Mouse (Mus musculus) hindbrain, embryonic 12.5 days (tissue): ENCODE measurements around the gene March7. TPM values are rescaled to one million over a fixed set of nuclear protein-coding genes. Genes with fewer than 3 reads are reported as not detected.

Source experiments
- ATAC-seq: fragments of 200-750 bp; cut with Nextera tagmentation; 2 replicates; pipeline ENCODE4 v1.8.0; 2017; ENCODE audit warnings: moderate TSS enrichment; ENCODE audit not compliant: low FRiP score
- H3K27ac ChIP-seq: fragments of 300-500 bp; sonication (generic); 2 replicates; pipeline ENCODE4 v1.5.1; 2016; ENCODE audit warnings: mild to moderate bottlenecking
- H3K27me3 ChIP-seq: fragments of 300-500 bp; sonication (generic); 2 replicates; pipeline ENCODE4 v1.6.1; 2016; ENCODE audit warnings: mild to moderate bottlenecking
- H3K36me3 ChIP-seq: fragments of 300-500 bp; sonication (generic); 2 replicates; pipeline ENCODE4 v1.6.1; 2016; ENCODE audit warnings: mild to moderate bottlenecking
- H3K4me1 ChIP-seq: fragments of 300-500 bp; sonication (generic); 2 replicates; pipeline ENCODE4 v1.6.1; 2016
- H3K4me2 ChIP-seq: fragments of 300-500 bp; sonication (generic); replicated peaks from 2 replicates; pipeline ENCODE4 v1.6.1; 2016; ENCODE audit warnings: mild to moderate bottlenecking
- H3K4me3 ChIP-seq: fragments of 300-500 bp; sonication (generic); 2 replicates; pipeline ENCODE4 v1.5.1; 2016; ENCODE audit warnings: mild to moderate bottlenecking
- H3K9ac ChIP-seq: fragments of 300-500 bp; sonication (generic); 2 replicates; pipeline ENCODE4 v1.6.1; 2016; ENCODE audit warnings: mild to moderate bottlenecking, moderate library complexity
- H3K9me3 ChIP-seq: fragments of 300-500 bp; sonication (generic); replicated peaks from 2 replicates; pipeline ENCODE4 v1.6.1; 2016; ENCODE audit warnings: mild to moderate bottlenecking
- WGBS: fragments of 180-500 bp; shearing (Covaris S2); methylation state at CpG from one replicate; pipeline ENCODE4 v1.1.7; 2016; 5-methylcytosine and 5-hydroxymethylcytosine counted together
- polyA plus RNA-seq: library from polyadenylated mRNA; unstranded; fragments of >200 nt; fragmentation: Nextera tagmentation; extraction: Ambion mirVana; gene quantifications from 2 replicates; pipeline ENCODE4 v1.2.1, GENCODE M21; 2016

Gene March7
- polyA plus RNA-seq, 1 experiment from 2014 or later, result 97.4 TPM

GRCm38 (mm10) chr2:60267567-60267966, 57.9 kb downstream of the March7 start:
- no peak for ATAC-seq
- H3K4me2 ChIP-seq, result no peak overlapping the region
- no peaks in the 10 kb centered on the region for H3K27me3 ChIP-seq
- no peak overlapping the region for H3K27ac ChIP-seq
- no peaks in the 10 kb centered on the region for H3K36me3 ChIP-seq
- no peaks in the 10 kb centered on the region for H3K4me1 ChIP-seq
- no peak overlapping the region for H3K9ac ChIP-seq
- H3K4me3 ChIP-seq, result no peak overlapping the region
- H3K9me3 ChIP-seq, result no peaks in the 10 kb centered on the region; the same call in 1 of the 2 replicates
- WGBS, result 44% methylated on average over 1 of the region's 1 CpGs

GRCm38 (mm10) chr2:60269856-60270479, 60.3 kb downstream of the March7 start:
- Histone ChIP-seq H3K4me3 (no peak overlapping the region), H3K27me3 (no peaks in the 10 kb centered on the region), H3K36me3 (no peaks in the 10 kb centered on the region), H3K9ac (no peak overlapping the region), H3K4me2 (no peak overlapping the region), H3K4me1 (no peaks in the 10 kb centered on the region), H3K9me3 (no peaks in the 10 kb centered on the region; the same call in 1 of the 2 replicates), H3K27ac (no peak overlapping the region)
- ATAC-seq, result no peak
- WGBS, result 96% methylated on average over 14 of the region's 14 CpGs

- Histone ChIP-seq H3K27me3 (peaks cover 3% of the 10 kb centered on the region; the same call in 1 of the 2 replicates), H3K4me1 (peaks cover 6% of the 10 kb centered on the region), H3K9me3 (no peaks in the 10 kb centered on the region), H3K36me3 (no peaks in the 10 kb centered on the region), H3K4me2 (no peak overlapping the region), H3K27ac (no peak overlapping the region), H3K9ac (no peak overlapping the region), H3K4me3 (no peak overlapping the region)
- 96% methylated on average over 4 of the region's 4 CpGs for WGBS
- no peak for ATAC-seq
Measured at GRCm38 (mm10) chr2:60278627-60279026, 68.9 kb downstream of the March7 start.

- H3K4me2 ChIP-seq, result peak overlapping the region; percentile 91; the same call in 1 of the 2 replicates
- ATAC-seq, result no peak
- no peak overlapping the region for H3K4me3 ChIP-seq
- 0 out of 2 replicates have a peak, but pooled peaks cover 4% of the 10 kb centered on the region for H3K9me3 ChIP-seq
- H3K9ac ChIP-seq, result no peak overlapping the region
- H3K27me3 ChIP-seq, result peaks cover 21% of the 10 kb centered on the region
- whole genome bisulfite sequencing, result 85% methylated on average over 4 of the region's 4 CpGs
- peaks cover 12% of the 10 kb centered on the region for H3K4me1 ChIP-seq
- H3K27ac ChIP-seq, result no peak overlapping the region
- H3K36me3 ChIP-seq, result no peaks in the 10 kb centered on the region
Measured at GRCm38 (mm10) chr2:60282625-60283024, 72.9 kb downstream of the March7 start.

GRCm38 (mm10) chr2:60283208-60283750, 73.6 kb downstream of the March7 start:
- H3K36me3 ChIP-seq, result no peaks in the 10 kb centered on the region
- peak overlapping the region; percentile 46 for H3K4me3 ChIP-seq
- H3K4me1 ChIP-seq, result peaks cover 12% of the 10 kb centered on the region
- WGBS, result 10% methylated on average over 9 of the region's 9 CpGs
- H3K4me2 ChIP-seq, result peak overlapping the region; percentile 91
- 0 out of 2 replicates have a peak, but pooled peaks cover 4% of the 10 kb centered on the region for H3K9me3 ChIP-seq
- H3K27me3 ChIP-seq, result peaks cover 21% of the 10 kb centered on the region
- ATAC-seq, result no peak; the same call in 1 of the 2 replicates
- no peak overlapping the region for H3K27ac ChIP-seq
- 0 out of 2 replicates have a peak overlapping the region, but pooled peaks have one; percentile 65 for H3K9ac ChIP-seq

GRCm38 (mm10) chr2:60283751-60284466, 74.2 kb downstream of the March7 start:
- ATAC-seq, result peak; percentile 84
- Histone ChIP-seq H3K27me3 (peaks cover 21% of the 10 kb centered on the region), H3K36me3 (no peaks in the 10 kb centered on the region), H3K9me3 (0 out of 2 replicates have a peak, but pooled peaks cover 4% of the 10 kb centered on the region), H3K27ac (0 out of 2 replicates have a peak overlapping the region, but pooled peaks have one; percentile 1), H3K4me3 (peak overlapping the region; percentile 46), H3K4me1 (peaks cover 12% of the 10 kb centered on the region), H3K4me2 (peak overlapping the region; percentile 91), H3K9ac (peak overlapping the region; percentile 65)
- WGBS, result 2% methylated on average over 40 of the region's 42 CpGs

GRCm38 (mm10) chr2:60284467-60284821, 74.8 kb downstream of the March7 start, which contains the start of gene Cd302:
Gene Cd302 (minus strand): TSS chr2:60284488.
- H3K27ac ChIP-seq, result 0 out of 2 replicates have a peak within 1 kb of the TSS, but pooled peaks have one; percentile 1

GRCm38 (mm10) chr2:60285107-60285617, 75.5 kb downstream of the March7 start:
- Histone ChIP-seq H3K36me3 (no peaks in the 10 kb centered on the region), H3K4me3 (no peak overlapping the region), H3K27ac (no peak overlapping the region), H3K27me3 (peaks cover 21% of the 10 kb centered on the region), H3K4me1 (peaks cover 12% of the 10 kb centered on the region), H3K9me3 (0 out of 2 replicates have a peak, but pooled peaks cover 4% of the 10 kb centered on the region), H3K4me2 (no peak overlapping the region), H3K9ac (no peak overlapping the region)
- WGBS, result 83% methylated on average over 8 of the region's 8 CpGs
- ATAC-seq, result no peak

More at GRCm38 (mm10) chr2:60284467-60284821, 74.8 kb downstream of the March7 start, which contains the start of gene Cd302:
- H3K9me3 ChIP-seq, result 0 out of 2 replicates have a peak, but pooled peaks cover 4% of the 10 kb centered on the region
- no peak for ATAC-seq
- H3K9ac ChIP-seq, result peak within 1 kb of the TSS; percentile 65
- H3K4me2 ChIP-seq, result peak within 1 kb of the TSS; percentile 91
- WGBS, result 51% methylated on average over 4 of the region's 4 CpGs
- peak within 1 kb of the TSS; percentile 46 for H3K4me3 ChIP-seq
- H3K27me3 ChIP-seq, result peaks cover 21% of the 10 kb centered on the region
- H3K4me1 ChIP-seq, result peaks cover 12% of the 10 kb centered on the region
- H3K36me3 ChIP-seq, result no peaks in the 10 kb centered on the region

- 0 out of 2 replicates have a peak, but pooled peaks cover 4% of the 10 kb centered on the region for H3K9me3 ChIP-seq
- no peaks in the 10 kb centered on the region for H3K36me3 ChIP-seq
- 83% methylated on average over 4 of the region's 4 CpGs for WGBS
- H3K4me3 ChIP-seq, result no peak overlapping the region
- peaks cover 18% of the 10 kb centered on the region for H3K27me3 ChIP-seq
- H3K4me2 ChIP-seq, result no peak overlapping the region
- no peak overlapping the region for H3K9ac ChIP-seq
- no peak overlapping the region for H3K27ac ChIP-seq
- H3K4me1 ChIP-seq, result peaks cover 7% of the 10 kb centered on the region
- no peak for ATAC-seq
Measured at GRCm38 (mm10) chr2:60288606-60289005, 78.9 kb downstream of the March7 start.

- ATAC-seq, result no peak
- no peak overlapping the region for H3K9ac ChIP-seq
- WGBS, result 91% methylated on average over 1 of the region's 1 CpGs
Measured at GRCm38 (mm10) chr2:60289451-60289850, 79.8 kb downstream of the March7 start.

GRCm38 (mm10) chr2:60291381-60291780, 81.7 kb downstream of the March7 start:
- Histone ChIP-seq H3K4me2 (no peak overlapping the region), H3K4me1 (no peaks in the 10 kb centered on the region), H3K27me3 (no peaks in the 10 kb centered on the region), H3K9me3 (0 out of 2 replicates have a peak, but pooled peaks cover 2% of the 10 kb centered on the region), H3K9ac (no peak overlapping the region), H3K4me3 (no peak overlapping the region), H3K36me3 (no peaks in the 10 kb centered on the region), H3K27ac (no peak overlapping the region)
- WGBS, result 85% methylated on average over 4 of the region's 4 CpGs
- ATAC-seq, result no peak

More at GRCm38 (mm10) chr2:60289451-60289850, 79.8 kb downstream of the March7 start:
- Histone ChIP-seq H3K27ac (no peak overlapping the region), H3K27me3 (peaks cover 10% of the 10 kb centered on the region), H3K9me3 (0 out of 2 replicates have a peak, but pooled peaks cover 4% of the 10 kb centered on the region), H3K4me1 (no peaks in the 10 kb centered on the region), H3K36me3 (no peaks in the 10 kb centered on the region), H3K4me2 (no peak overlapping the region), H3K4me3 (no peak overlapping the region)

- no peaks in the 10 kb centered on the region for H3K36me3 ChIP-seq
- no peak overlapping the region for H3K4me3 ChIP-seq
- no peak overlapping the region for H3K9ac ChIP-seq
- 80% methylated on average over 3 of the region's 3 CpGs for whole genome bisulfite sequencing
- no peak overlapping the region for H3K4me2 ChIP-seq
- no peaks in the 10 kb centered on the region for H3K27me3 ChIP-seq
- H3K27ac ChIP-seq, result no peak overlapping the region
- H3K9me3 ChIP-seq, result 0 out of 2 replicates have a peak, but pooled peaks cover 2% of the 10 kb centered on the region
- no peaks in the 10 kb centered on the region for H3K4me1 ChIP-seq
- ATAC-seq, result no peak
Measured at GRCm38 (mm10) chr2:60298266-60298665, 88.6 kb downstream of the March7 start.
